Mouse (Mus musculus): ENCODE measurements around the gene Orc6. TPM values are rescaled to one million over a fixed set of nuclear protein-coding genes. Genes with fewer than 3 reads are reported as not detected.

Gene Orc6
- polyA plus RNA-seq (2012; rRNA removed), result 77.6 and 99.3 TPM in 2 replicates
- 95.2 and 99.2 TPM in 2 replicates for polyA plus RNA-seq (2014; fragmentation: Nextera tagmentation; extraction: Ambion mirVana)

GRCm38 (mm10) chr8:85299434-85300077, at the start of gene Orc6, which contains the start of gene Vps35:
Orc6 (plus strand) TSS chr8:85299632.
Vps35 (minus strand) TSS chr8:85299802.
- ATAC-seq (ENCODE audit: low FRiP score, low read depth), result peak; percentile 98
- Histone ChIP-seq H3K4me1 (ENCODE audit: control insufficient read depth, insufficient read depth, low read length) (peaks cover 19% of the 10 kb centered on the region), H3K27me3 (ENCODE audit: control insufficient read depth, insufficient read depth, low read length) (no peaks in the 10 kb centered on the region), H3K9ac (ENCODE audit: low read depth, low read length, severe bottlenecking) (peak within 1 kb of the TSS; percentile 89), H3K36me3 (ENCODE audit: control insufficient read depth, insufficient read depth, low read length) (peaks cover 21% of the 10 kb centered on the region), H3K9me3 (ENCODE audit: control insufficient read depth, low read length) (no peaks in the 10 kb centered on the region), H3K4me3 (replicated peaks; ENCODE audit: low read length) (peak within 1 kb of the TSS; percentile 94), H3K27ac (replicated peaks; ENCODE audit: low read depth, low read length) (peak within 1 kb of the TSS; percentile 96), H3K4me2 (replicated peaks; ENCODE audit: low read depth, low read length, severe bottlenecking) (peak within 1 kb of the TSS; percentile 66)
- peak; percentile 77; the same call in 1 of the 2 replicates for TF ChIP-seq POLR2A (IDR thresholded peaks at IDR 0.05; ENCODE audit: borderline replicate concordance, extremely low read depth, insufficient read depth, insufficient read length)
- 1% methylated on average over 60 of the region's 63 CpGs for WGBS
- peak; percentile 99 for DNase-seq (ENCODE audit: low spot score)

DNA sequence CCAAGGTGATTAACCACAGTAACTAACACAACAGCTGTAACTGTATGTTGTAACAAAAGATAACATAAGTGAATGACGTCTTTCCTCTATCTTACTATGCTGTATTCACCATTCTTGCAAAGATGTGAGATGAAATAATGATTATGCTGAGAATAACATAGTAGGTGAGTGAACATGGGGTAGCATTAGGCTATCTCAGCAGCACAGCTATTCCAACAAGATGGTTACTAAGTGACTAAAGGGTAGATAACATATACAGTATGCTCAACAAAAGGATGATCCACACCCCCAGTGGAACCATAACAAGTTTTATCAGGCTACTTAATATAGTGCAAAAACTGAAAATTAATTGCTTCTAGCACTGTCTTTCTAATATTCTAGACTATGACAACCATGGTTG, 12.6 kb upstream of the Orc6 start:
- WGBS, result 91% methylated on average over 1 of the region's 1 CpGs
- peaks cover 62% of the 10 kb centered on the region for H3K36me3 ChIP-seq (ENCODE audit: control insufficient read depth, insufficient read depth, low read length)

DNA sequence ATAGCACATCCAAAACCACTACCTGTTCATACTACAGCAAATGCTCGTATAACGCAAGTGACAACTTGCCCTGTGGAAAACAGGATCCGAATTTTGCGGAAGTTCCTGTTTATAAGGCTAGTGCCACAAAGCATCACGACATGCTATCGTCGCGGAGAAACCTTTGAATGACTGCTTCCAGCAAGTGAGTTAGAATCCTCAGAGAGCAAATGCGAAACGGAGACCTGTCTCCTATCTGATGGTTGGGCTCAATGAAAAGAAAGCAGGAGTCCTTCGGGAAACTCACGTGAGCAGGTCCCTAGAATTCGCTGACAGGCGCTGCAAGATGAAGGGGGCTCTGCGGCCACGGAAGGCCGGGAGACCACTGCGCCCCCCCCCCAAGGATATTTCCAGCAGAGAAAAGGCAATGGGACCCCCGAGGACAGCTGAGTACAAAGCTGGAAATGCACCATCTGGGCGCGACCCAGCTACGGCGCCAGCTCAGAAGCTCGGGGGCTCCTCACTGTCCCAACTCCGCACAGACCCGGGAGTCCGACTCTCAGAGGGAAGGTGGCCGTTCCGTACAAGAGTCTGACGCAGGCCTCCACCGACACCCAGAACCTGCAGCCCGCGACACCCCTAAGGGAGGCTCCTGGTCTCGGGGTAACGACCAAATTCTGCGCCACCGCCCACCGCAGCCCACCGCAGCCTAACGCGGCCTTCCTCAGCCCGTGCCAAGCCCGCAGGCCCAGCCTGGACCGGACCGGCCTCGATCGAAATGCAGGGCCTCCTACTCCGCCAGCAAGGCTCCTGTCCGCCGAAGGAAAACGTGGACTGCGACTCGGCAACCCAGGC, 615 bp upstream of the Orc6 start:
- H3K9ac ChIP-seq (ENCODE audit: low read depth, low read length, severe bottlenecking), result peak overlapping the region; percentile 89
- H3K4me1 ChIP-seq (ENCODE audit: control insufficient read depth, insufficient read depth, low read length), result peaks cover 19% of the 10 kb centered on the region
- peak; percentile 20 for ATAC-seq (ENCODE audit: low FRiP score, low read depth)
- H3K27ac ChIP-seq (replicated peaks; ENCODE audit: low read depth, low read length), result peak overlapping the region; percentile 96
- WGBS, result under 1% methylated on average over 45 of the region's 53 CpGs
- peak overlapping the region; percentile 55 for H3K4me2 ChIP-seq (replicated peaks; ENCODE audit: low read depth, low read length, severe bottlenecking)
- no peaks in the 10 kb centered on the region for H3K9me3 ChIP-seq (ENCODE audit: control insufficient read depth, low read length)
- no peak for TF ChIP-seq POLR2A (IDR thresholded peaks at IDR 0.05; ENCODE audit: borderline replicate concordance, extremely low read depth, insufficient read depth, insufficient read length)
- H3K36me3 ChIP-seq (ENCODE audit: control insufficient read depth, insufficient read depth, low read length), result peaks cover 21% of the 10 kb centered on the region
- peak; percentile 20 for DNase-seq (ENCODE audit: low spot score)
- H3K27me3 ChIP-seq (ENCODE audit: control insufficient read depth, insufficient read depth, low read length), result no peaks in the 10 kb centered on the region
- peak overlapping the region; percentile 94 for H3K4me3 ChIP-seq (replicated peaks; ENCODE audit: low read length)

More for the DNA sequence above, 12.6 kb upstream of the Orc6 start:
- H3K9me3 ChIP-seq (ENCODE audit: control insufficient read depth, low read length), result no peaks in the 10 kb centered on the region
- H3K4me2 ChIP-seq (replicated peaks; ENCODE audit: low read depth, low read length, severe bottlenecking), result no peak overlapping the region
- H3K9ac ChIP-seq (ENCODE audit: low read depth, low read length, severe bottlenecking), result no peak overlapping the region
- H3K4me3 ChIP-seq (replicated peaks; ENCODE audit: low read length), result no peak overlapping the region
- DNase-seq (ENCODE audit: low spot score), result no peak
- H3K4me1 ChIP-seq (ENCODE audit: control insufficient read depth, insufficient read depth, low read length), result no peaks in the 10 kb centered on the region
- no peak for ATAC-seq (ENCODE audit: low FRiP score, low read depth)
- no peak for TF ChIP-seq POLR2A (IDR thresholded peaks at IDR 0.05; ENCODE audit: borderline replicate concordance, extremely low read depth, insufficient read depth, insufficient read length)
- H3K27me3 ChIP-seq (ENCODE audit: control insufficient read depth, insufficient read depth, low read length), result no peaks in the 10 kb centered on the region
- H3K27ac ChIP-seq (replicated peaks; ENCODE audit: low read depth, low read length), result no peak overlapping the region

- H3K9ac ChIP-seq (ENCODE audit: low read depth, low read length, severe bottlenecking), result no peak overlapping the region
- H3K4me3 ChIP-seq (replicated peaks; ENCODE audit: low read length), result no peak overlapping the region
- ATAC-seq (ENCODE audit: low FRiP score, low read depth), result no peak
- no peaks in the 10 kb centered on the region for H3K27me3 ChIP-seq (ENCODE audit: control insufficient read depth, insufficient read depth, low read length)
- H3K9me3 ChIP-seq (ENCODE audit: control insufficient read depth, low read length), result no peaks in the 10 kb centered on the region
- peaks cover 19% of the 10 kb centered on the region for H3K4me1 ChIP-seq (ENCODE audit: control insufficient read depth, insufficient read depth, low read length)
- H3K36me3 ChIP-seq (ENCODE audit: control insufficient read depth, insufficient read depth, low read length), result peaks cover 45% of the 10 kb centered on the region
- WGBS, result 64% methylated on average over 1 of the region's 1 CpGs
- DNase-seq (ENCODE audit: low spot score), result no peak
- H3K4me2 ChIP-seq (replicated peaks; ENCODE audit: low read depth, low read length, severe bottlenecking), result no peak overlapping the region
- no peak for TF ChIP-seq POLR2A (IDR thresholded peaks at IDR 0.05; ENCODE audit: borderline replicate concordance, extremely low read depth, insufficient read depth, insufficient read length)
- H3K27ac ChIP-seq (replicated peaks; ENCODE audit: low read depth, low read length), result no peak overlapping the region
These were observed 2.5 kb downstream of the Orc6 start for GRCm38 (mm10) chr8:85301941-85302340.

DNA sequence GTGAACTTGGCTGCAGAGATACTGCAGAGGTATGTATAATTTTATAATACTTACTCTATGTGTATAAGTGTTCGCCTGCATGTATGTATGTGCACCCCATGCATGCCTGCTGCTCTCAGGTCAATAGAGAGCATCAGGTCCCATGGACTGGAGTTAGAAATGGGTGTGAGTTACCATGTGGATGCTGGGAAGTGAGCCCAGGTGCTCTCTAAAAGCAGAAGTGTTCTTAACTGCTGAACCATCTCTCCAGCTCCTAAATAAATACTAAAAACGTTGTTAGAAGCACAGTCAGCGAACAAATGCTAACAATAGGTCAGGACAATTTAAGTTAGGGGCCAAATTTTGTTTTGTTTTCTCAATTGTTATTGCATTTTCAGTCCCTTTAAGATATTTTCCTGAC, 3.5 kb downstream of the Orc6 start:
- Histone ChIP-seq H3K9me3 (ENCODE audit: control insufficient read depth, low read length) (no peaks in the 10 kb centered on the region), H3K27me3 (ENCODE audit: control insufficient read depth, insufficient read depth, low read length) (no peaks in the 10 kb centered on the region), H3K9ac (ENCODE audit: low read depth, low read length, severe bottlenecking) (no peak overlapping the region), H3K4me2 (replicated peaks; ENCODE audit: low read depth, low read length, severe bottlenecking) (no peak overlapping the region), H3K4me3 (replicated peaks; ENCODE audit: low read length) (no peak overlapping the region), H3K27ac (replicated peaks; ENCODE audit: low read depth, low read length) (no peak overlapping the region), H3K4me1 (ENCODE audit: control insufficient read depth, insufficient read depth, low read length) (peaks cover 14% of the 10 kb centered on the region), H3K36me3 (ENCODE audit: control insufficient read depth, insufficient read depth, low read length) (peaks cover 53% of the 10 kb centered on the region)
- no peak for DNase-seq (ENCODE audit: low spot score)
- WGBS, result 92% methylated on average over 3 of the region's 3 CpGs
- no peak for ATAC-seq (ENCODE audit: low FRiP score, low read depth)
- TF ChIP-seq POLR2A (IDR thresholded peaks at IDR 0.05; ENCODE audit: borderline replicate concordance, extremely low read depth, insufficient read depth, insufficient read length), result no peak

Data from limb, embryonic 14.5 days (tissue).